Mouse (Mus musculus): ENCODE data around the gene Polk.

The Polk gene

GRCm38 (mm10) chr13:96529542-96529941, 12.8 kb downstream of the Polk start:
- DNase-seq (ENCODE audit: low read depth, low spot score) = no peak

GRCm38 (mm10) chr13:96528776-96529175, 13.6 kb downstream of the Polk start:
- no peak for DNase-seq (ENCODE audit: low read depth, low spot score)

GRCm38 (mm10) chr13:96527856-96528255, 14.5 kb downstream of the Polk start:
- DNase-seq (ENCODE audit: low read depth, low spot score) = no peak

- DNase-seq (ENCODE audit: low read depth, low spot score) = no peak
Observed at GRCm38 (mm10) chr13:96527022-96527421, 15.4 kb downstream of the Polk start.

- no peak for DNase-seq (ENCODE audit: low read depth, low spot score)
Observed at GRCm38 (mm10) chr13:96521294-96521693, 21.1 kb downstream of the Polk start.

- no peak for DNase-seq (ENCODE audit: low read depth, low spot score)
Observed at GRCm38 (mm10) chr13:96517335-96517734, 25.0 kb downstream of the Polk start.

- peak; percentile 76 for DNase-seq (ENCODE audit: low read depth, low spot score)
Observed at GRCm38 (mm10) chr13:96516249-96516648, 26.1 kb downstream of the Polk start.

- no peak for DNase-seq (ENCODE audit: low read depth, low spot score)
Observed at GRCm38 (mm10) chr13:96514154-96514942, 28.0 kb downstream of the Polk start.

- no peak for DNase-seq (ENCODE audit: low read depth, low spot score)
Observed at GRCm38 (mm10) chr13:96511893-96512292, 30.5 kb downstream of the Polk start.

- DNase-seq (ENCODE audit: low read depth, low spot score) = no peak
Observed at GRCm38 (mm10) chr13:96511262-96511661, 31.1 kb downstream of the Polk start.

GRCm38 (mm10) chr13:96510635-96511034, 31.7 kb downstream of the Polk start:
- peak; percentile 53 for DNase-seq (ENCODE audit: low read depth, low spot score)

- no peak for DNase-seq (ENCODE audit: low read depth, low spot score)
Observed at GRCm38 (mm10) chr13:96507541-96507940, 34.8 kb downstream of the Polk start.

GRCm38 (mm10) chr13:96506313-96506712, 36.1 kb downstream of the Polk start:
- DNase-seq (ENCODE audit: low read depth, low spot score) = no peak

- no peak for DNase-seq (ENCODE audit: low read depth, low spot score)
Observed at GRCm38 (mm10) chr13:96505661-96506060, 36.7 kb downstream of the Polk start.

- no peak for DNase-seq (ENCODE audit: low read depth, low spot score)
Observed at GRCm38 (mm10) chr13:96499891-96500290, 42.5 kb downstream of the Polk start.

GRCm38 (mm10) chr13:96496630-96497029, 45.7 kb downstream of the Polk start:
- no peak for DNase-seq (ENCODE audit: low read depth, low spot score)

- DNase-seq (ENCODE audit: low read depth, low spot score) = no peak
Observed at GRCm38 (mm10) chr13:96490433-96490832, 51.9 kb downstream of the Polk start, which contains the start of gene Gm17622. TSS of gene Gm17622 (plus strand) at chr13:96490733.

GRCm38 (mm10) chr13:96487968-96488367, 54.4 kb downstream of the Polk start:
- no peak for DNase-seq (ENCODE audit: low read depth, low spot score)

- no peak for DNase-seq (ENCODE audit: low read depth, low spot score)
Observed at GRCm38 (mm10) chr13:96487230-96487629, 55.1 kb downstream of the Polk start.

- peak; percentile 6 for DNase-seq (ENCODE audit: low read depth, low spot score)
Observed at GRCm38 (mm10) chr13:96478991-96479390, 63.4 kb downstream of the Polk start.

- DNase-seq (ENCODE audit: low read depth, low spot score) = no peak
Observed at GRCm38 (mm10) chr13:96477226-96477625, 65.2 kb downstream of the Polk start.

GRCm38 (mm10) chr13:96470957-96471356, 71.4 kb downstream of the Polk start, which contains the start of gene Ankdd1b:
TSS of gene Ankdd1b (minus strand) at chr13:96471198.
- DNase-seq (ENCODE audit: low read depth, low spot score) = no peak

GRCm38 (mm10) chr13:96470556-96470955, 71.8 kb downstream of the Polk start:
- no peak for DNase-seq (ENCODE audit: low read depth, low spot score)
